Mouse (Mus musculus) forebrain, postnatal 0 days (tissue): ENCODE data around the gene Ptprh. TPM values are rescaled to one million over a fixed set of nuclear protein-coding genes. Genes with fewer than 3 reads are reported as not detected.
"Not testable (repeated sequence)": the region's sequence is repeated elsewhere in the genome, so short reads cannot be mapped to it uniquely, and the experiment has no call there.

Experiments used
- ATAC-seq: fragments of 200-750 bp; cut with Nextera tagmentation; 2 replicates; pipeline ENCODE4 v1.8.0; 2017; ENCODE audit warnings: mild to moderate bottlenecking, moderate library complexity
- DNase-seq: peaks from one replicate; pipeline ENCODE4 v3.0.0-alpha.2; 2015
- H3K27ac ChIP-seq: fragments of 300-500 bp; sonication (generic); 2 replicates; pipeline ENCODE4 v1.5.1; 2014; ENCODE audit warnings: low read depth, mild to moderate bottlenecking, antibody characterized with exemption, low read length, moderate library complexity, mixed read lengths
- H3K27me3 ChIP-seq: fragments of 300-500 bp; sonication (generic); 2 replicates; pipeline ENCODE4 v1.6.1; 2014; ENCODE audit warnings: mild to moderate bottlenecking, low read length, mixed read lengths; ENCODE audit not compliant: insufficient read depth
- H3K36me3 ChIP-seq: fragments of 300-500 bp; sonication (generic); 2 replicates; pipeline ENCODE4 v1.6.1; 2014; ENCODE audit warnings: mild to moderate bottlenecking, moderate library complexity; ENCODE audit not compliant: insufficient read depth
- H3K4me1 ChIP-seq: fragments of 300-500 bp; sonication (generic); 2 replicates; pipeline ENCODE4 v1.6.1; 2014; ENCODE audit warnings: antibody characterized with exemption; ENCODE audit not compliant: insufficient read depth
- H3K4me2 ChIP-seq: fragments of 300-500 bp; sonication (generic); 2 replicates; pipeline ENCODE4 v1.6.1; 2014; ENCODE audit warnings: low read depth, mild to moderate bottlenecking, moderate library complexity
- H3K4me3 ChIP-seq: fragments of 300-500 bp; sonication (generic); 2 replicates; pipeline ENCODE4 v1.5.1; 2014; ENCODE audit warnings: low read depth, low read length, mixed read lengths
- H3K9ac ChIP-seq: fragments of 300-500 bp; sonication (generic); 2 replicates; pipeline ENCODE4 v1.6.1; 2014; ENCODE audit warnings: mild to moderate bottlenecking
- H3K9me3 ChIP-seq: fragments of 300-500 bp; sonication (generic); 2 replicates; pipeline ENCODE4 v1.6.1; 2016; ENCODE audit warnings: low read length
- CTCF ChIP-seq: sonication (generic); IDR thresholded peaks from 2 replicates; pipeline ENCODE4 v1.5.1; 2016; ENCODE audit warnings: antibody characterized with exemption, control low read depth, low read depth
- WGBS: fragments of 180-500 bp; shearing (Covaris S2); extraction: QIAGEN DNeasy Blood & Tissue Kit; methylation state at CpG from one replicate; pipeline ENCODE4 v1.1.7; 2014; 5-methylcytosine and 5-hydroxymethylcytosine counted together
- polyA plus RNA-seq: library from polyadenylated mRNA; unstranded; fragments of >200 nt; fragmentation: Nextera tagmentation; extraction: Ambion mirVana; gene quantifications from 2 replicates; pipeline ENCODE4 v1.2.1, GENCODE M21; 2015
- total RNA-seq: library from RNA; depleted of rRNA; stranded (reverse); fragments of >200 nt; gene quantifications from 2 replicates; pipeline ENCODE4 v1.2.3, GENCODE M21; 2014

The Ptprh gene
- total and polyA plus RNA-seq, 2 experiments from 2014 or later = 1.1 to 2.9 TPM

DNA sequence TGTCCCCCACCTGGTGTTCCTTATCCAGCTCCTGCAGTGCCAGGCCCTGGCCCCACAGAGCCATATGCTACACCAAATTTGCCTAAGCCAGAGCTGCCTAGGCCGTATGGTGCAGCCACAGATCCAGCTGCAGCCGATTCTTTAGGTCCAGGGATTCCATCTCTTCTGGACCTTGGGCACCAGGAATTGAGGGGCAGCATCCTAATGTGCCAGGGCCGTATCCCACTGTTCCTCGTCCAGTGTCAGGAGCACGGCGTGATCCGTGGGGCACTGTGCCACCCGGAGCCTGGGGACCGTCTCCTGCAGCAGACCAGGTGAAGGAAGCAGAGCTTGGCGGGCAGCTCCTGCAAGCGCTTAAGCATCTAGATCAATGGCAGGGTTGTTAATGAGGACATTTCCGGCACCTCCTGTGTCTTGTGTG is 8.1 kb upstream of the Ptprh start:
- 85% methylated on average over 12 of the region's 12 CpGs for WGBS
- H3K4me1 ChIP-seq = no peaks in the 10 kb centered on the region

DNA sequence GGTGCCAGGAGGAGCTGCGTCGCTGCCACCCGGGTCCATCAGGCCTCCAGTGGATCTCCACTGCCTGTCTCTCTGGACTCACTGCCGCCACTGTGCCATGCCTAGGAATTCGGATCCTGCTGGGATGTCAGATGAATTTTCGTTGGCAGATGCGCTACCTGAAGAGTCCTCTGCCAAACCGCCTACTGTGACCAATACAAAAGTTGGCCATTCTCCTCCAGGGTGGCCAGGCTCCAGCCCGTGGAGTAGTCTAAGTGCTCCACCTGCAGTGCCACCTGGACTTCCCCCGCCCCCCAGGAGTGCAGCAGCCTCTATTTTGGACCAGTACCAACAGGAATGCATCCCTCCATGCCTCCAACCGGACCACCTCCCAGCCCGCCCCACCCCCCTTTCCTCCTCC is 7.7 kb upstream of the Ptprh start:
- H3K27me3 ChIP-seq = no peaks in the 10 kb centered on the region
- DNase-seq (no peak), ATAC-seq (no peak)
- 77% methylated on average over 12 of the region's 12 CpGs for WGBS
- H3K4me3 ChIP-seq = no peak overlapping the region
- no peak overlapping the region for H3K9ac ChIP-seq
- no peaks in the 10 kb centered on the region for H3K9me3 ChIP-seq
- no peak overlapping the region for H3K4me2 ChIP-seq
- H3K36me3 ChIP-seq = no peaks in the 10 kb centered on the region
- TF ChIP-seq CTCF = no peak
- H3K4me1 ChIP-seq = no peaks in the 10 kb centered on the region
- H3K27ac ChIP-seq = no peak overlapping the region

More for the DNA sequence above, 8.1 kb upstream of the Ptprh start:
- Histone ChIP-seq H3K27me3 (no peaks in the 10 kb centered on the region), H3K4me2 (no peak overlapping the region), H3K9ac (no peak overlapping the region), H3K9me3 (no peaks in the 10 kb centered on the region), H3K36me3 (no peaks in the 10 kb centered on the region), H3K27ac (no peak overlapping the region), H3K4me3 (no peak overlapping the region)
- DNase-seq (no peak), ATAC-seq (no peak)
- TF ChIP-seq CTCF = no peak

DNA sequence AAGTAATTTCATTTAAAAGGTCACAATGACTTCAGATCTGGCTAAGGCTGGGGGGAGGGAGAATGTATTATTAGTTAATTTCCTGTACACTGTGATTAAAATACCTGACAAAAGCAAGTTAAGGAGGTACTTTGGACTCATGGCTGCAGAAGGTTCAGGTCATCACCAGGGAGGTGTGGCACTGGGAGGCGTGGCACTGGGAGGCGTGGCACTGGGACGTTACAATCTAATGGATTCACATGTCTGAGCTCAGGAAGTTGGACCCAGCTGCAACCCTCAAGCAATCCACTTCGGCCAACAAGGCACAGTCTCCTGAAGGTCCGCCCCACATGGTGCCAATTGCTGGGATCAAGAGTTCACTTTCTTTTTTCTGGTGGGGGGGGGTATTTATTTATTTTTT is 4.2 kb upstream of the Ptprh start:
- Histone ChIP-seq H3K36me3 (no peaks in the 10 kb centered on the region), H3K4me2 (no peak overlapping the region), H3K4me1 (no peaks in the 10 kb centered on the region), H3K27ac (no peak overlapping the region), H3K9ac (no peak overlapping the region), H3K4me3 (no peak overlapping the region), H3K9me3 (no peaks in the 10 kb centered on the region), H3K27me3 (no peaks in the 10 kb centered on the region)
- WGBS = 74% methylated on average over 5 of the region's 5 CpGs
- ATAC-seq (no peak), DNase-seq (no peak)
- TF ChIP-seq CTCF = no peak

- DNase-seq (no peak), ATAC-seq (no peak)
- Histone ChIP-seq H3K4me2 (no peak overlapping the region), H3K27ac (no peak overlapping the region), H3K4me1 (no peaks in the 10 kb centered on the region), H3K27me3 (no peaks in the 10 kb centered on the region), H3K4me3 (no peak overlapping the region), H3K9me3 (no peaks in the 10 kb centered on the region), H3K36me3 (no peaks in the 10 kb centered on the region), H3K9ac (no peak overlapping the region)
- 94% methylated on average over 6 of the region's 6 CpGs for WGBS
- no peak for TF ChIP-seq CTCF
Observed at GRCm38 (mm10) chr7:4602969-4603368, 872 bp downstream of the Ptprh start.

- H3K9me3 ChIP-seq, H3K27me3 ChIP-seq, H3K27ac ChIP-seq, H3K4me3 ChIP-seq, ATAC-seq, H3K4me2 ChIP-seq, H3K9ac ChIP-seq, H3K36me3 ChIP-seq, H3K4me1 ChIP-seq, DNase-seq: not testable (repeated sequence)
- WGBS = 74% methylated on average over 4 of the region's 4 CpGs
Observed at GRCm38 (mm10) chr7:4597046-4597445, 6.8 kb downstream of the Ptprh start.

GRCm38 (mm10) chr7:4581481-4581880 is 22.4 kb downstream of the Ptprh start:
- not testable (repeated sequence) for H3K9me3 ChIP-seq, DNase-seq, H3K9ac ChIP-seq, H3K4me3 ChIP-seq, H3K27ac ChIP-seq, H3K4me2 ChIP-seq, H3K4me1 ChIP-seq, H3K36me3 ChIP-seq, ATAC-seq, H3K27me3 ChIP-seq
- 74% methylated on average over 3 of the region's 3 CpGs for WGBS

- not testable (repeated sequence) for H3K9me3 ChIP-seq, H3K9ac ChIP-seq, H3K4me3 ChIP-seq, H3K36me3 ChIP-seq, H3K27me3 ChIP-seq, DNase-seq, H3K4me1 ChIP-seq, H3K27ac ChIP-seq, ATAC-seq, H3K4me2 ChIP-seq
- WGBS = 69% methylated on average over 2 of the region's 2 CpGs
Observed at GRCm38 (mm10) chr7:4572361-4572760, 31.5 kb downstream of the Ptprh start.

- no peak for DNase-seq
- WGBS = 89% methylated on average over 3 of the region's 3 CpGs
- ATAC-seq = no peak
Observed at GRCm38 (mm10) chr7:4562660-4563059, 41.2 kb downstream of the Ptprh start.

More at GRCm38 (mm10) chr7:4562660-4563059, 41.2 kb downstream of the Ptprh start:
- no peak for TF ChIP-seq CTCF
- Histone ChIP-seq H3K9me3 (no peaks in the 10 kb centered on the region), H3K36me3 (no peaks in the 10 kb centered on the region), H3K27ac (no peak overlapping the region), H3K4me2 (no peak overlapping the region), H3K27me3 (no peaks in the 10 kb centered on the region), H3K4me1 (no peaks in the 10 kb centered on the region), H3K4me3 (no peak overlapping the region), H3K9ac (no peak overlapping the region)
